Mouse (Mus musculus) MEL (cell line): ENCODE data around the gene St6galnac3.

ENCODE experiments used
- CTCF ChIP-seq, 3 experiments: IDR thresholded peaks in 2 of 3; conservative IDR thresholded peaks in 1 of 3; 2 replicates each; pipeline ENCODE4 v1.5.1; 2011 to 2012; ENCODE audit warnings: low read length in 3 of 3, low read depth in 2 of 3, mild to moderate bottlenecking in 2 of 3, improper control_type of control experiment in 1 of 3, inconsistent platforms in 1 of 3, mixed read lengths in 1 of 3, moderate library complexity in 1 of 3; ENCODE audit not compliant: control insufficient read depth in 1 of 3, insufficient read depth in 1 of 3, poor library complexity in 1 of 3, severe bottlenecking in 1 of 3
- EP300 ChIP-seq, 2 experiments: IDR thresholded peaks; 2 replicates each; pipeline ENCODE4 v1.6.1; 2011; ENCODE audit warnings: improper control_type of control experiment in 2 of 2, low read length in 2 of 2, low read depth in 1 of 2, mild to moderate bottlenecking in 1 of 2
- SMC3 ChIP-seq: IDR thresholded peaks from 2 replicates; pipeline ENCODE4 v1.6.1; 2011; ENCODE audit warnings: low read depth, low read length, improper control_type of control experiment
- ZKSCAN1 ChIP-seq: IDR thresholded peaks from 2 replicates; pipeline ENCODE4 v1.6.1; 2012; ENCODE audit warnings: low read depth, mild to moderate bottlenecking, inconsistent platforms, low read length, improper control_type of control experiment, moderate library complexity
- ZMIZ1 ChIP-seq: IDR thresholded peaks from 2 replicates; pipeline ENCODE4 v1.6.1; 2012; ENCODE audit warnings: low read depth, mild to moderate bottlenecking, inconsistent platforms, low read length, improper control_type of control experiment, moderate library complexity

GRCm38 (mm10) chr3:153502488-153502887 is 222.5 kb downstream of the St6galnac3 start:
- no peak for TF ChIP-seq CTCF (IDR thresholded peaks at IDR 0.05 in 2 of 3, conservative IDR thresholded peaks at IDR 0.05 in 1 of 3; ENCODE audit: control insufficient read depth in 1 of 3, insufficient read depth in 1 of 3, low read depth in 2 of 3, low read length in 3 of 3, poor library complexity in 1 of 3, severe bottlenecking in 1 of 3)
- no peak for TF ChIP-seq EP300 (IDR thresholded peaks at IDR 0.05; ENCODE audit: low read depth in 1 of 2, low read length in 2 of 2)
- no peak for TF ChIP-seq ZKSCAN1
- TF ChIP-seq ZMIZ1, result no peak
- no peak for TF ChIP-seq SMC3
